ENCODE assay signal across 8 mouse cellular contexts in genomic region chr14:76121901-76122662, GRCm38 (mm10). TPM values are rescaled to one million over a fixed set of nuclear protein-coding genes. Genes with fewer than 3 reads are reported as not detected.
DNase-seq lines count a peak whose midpoint lies in the region; ATAC-seq and TF ChIP-seq lines count a peak whose summit lies in the region.

No protein-coding gene starts in this region.

- H3K4me3 ChIP-seq in intestine, postnatal 0 days (ENCODE audit: low read depth, low read length) = no peak overlapping the region
- no peak overlapping the region for H3K4me3 ChIP-seq in liver, embryonic 11.5 days (ENCODE audit: low read depth, low read length)

- H3K9ac ChIP-seq in intestine, postnatal 0 days (ENCODE audit: low read depth, low read length) = no peak overlapping the region
- H3K9ac ChIP-seq in liver, embryonic 11.5 days (ENCODE audit: low read depth, low read length) = no peak overlapping the region

- no peaks in the 10 kb centered on the region for H3K27me3 ChIP-seq in intestine, postnatal 0 days (replicated peaks; ENCODE audit: control insufficient read depth, insufficient read depth, low read length)
- H3K27me3 ChIP-seq in liver, embryonic 11.5 days (replicated peaks; ENCODE audit: control insufficient read depth, insufficient read depth, low read length) = no peaks in the 10 kb centered on the region

- H3K9me3 ChIP-seq in intestine, postnatal 0 days (ENCODE audit: control insufficient read depth) = no peaks in the 10 kb centered on the region
- H3K9me3 ChIP-seq in liver, embryonic 11.5 days (ENCODE audit: control insufficient read depth, low read length) = no peaks in the 10 kb centered on the region

- H3K36me3 ChIP-seq in intestine, postnatal 0 days (ENCODE audit: control insufficient read depth, insufficient read depth) = peaks cover 59% of the 10 kb centered on the region
- peaks cover 37% of the 10 kb centered on the region for H3K36me3 ChIP-seq in liver, embryonic 11.5 days (ENCODE audit: control insufficient read depth, insufficient read depth, low read length)

- DNase-seq in cerebellum, adult 11-12 months = no peak
- DNase-seq in Muller cell, postnatal 12 days (ENCODE audit: inconsistent ontology term) = peak; percentile 35
- peak; percentile 16 for DNase-seq in cerebellum, adult 9-11 months
- peak; percentile 33 for DNase-seq in gastrocnemius, postnatal 10 days
- no peak for DNase-seq in liver, embryonic 11.5 days (ENCODE audit: low spot score)
- DNase-seq in ovary, postnatal 14 days (ENCODE audit: low spot score) = peak; percentile 23

- H3K27ac ChIP-seq in intestine, postnatal 0 days (ENCODE audit: low read depth, low read length) = no peak overlapping the region
- no peak overlapping the region for H3K27ac ChIP-seq in liver, embryonic 11.5 days (ENCODE audit: low read depth, low read length)

- H3K4me1 ChIP-seq in intestine, postnatal 0 days (replicated peaks; ENCODE audit: control insufficient read depth, insufficient read depth, low read length) = no peaks in the 10 kb centered on the region
- H3K4me1 ChIP-seq in liver, embryonic 11.5 days (replicated peaks; ENCODE audit: control insufficient read depth, insufficient read depth, low read length) = no peaks in the 10 kb centered on the region

- WGBS in intestine, postnatal 0 days = 60% methylated on average over 6 of the region's 6 CpGs
- 63% methylated on average over 6 of the region's 6 CpGs for WGBS in liver, embryonic 11.5 days

- H3K4me2 ChIP-seq in intestine, postnatal 0 days (replicated peaks; ENCODE audit: low read depth) = no peak overlapping the region
- no peak overlapping the region for H3K4me2 ChIP-seq in liver, embryonic 11.5 days

- peak; percentile 56 for ATAC-seq in cerebellum, adult (ENCODE audit: insufficient number of reproducible peaks, low FRiP score, low TSS enrichment)
- no peak for ATAC-seq in intestine, postnatal 0 days
- 0 out of 2 replicates have a peak, but pooled peaks have one; percentile 51 for ATAC-seq in liver, embryonic 11.5 days (replicated peaks; ENCODE audit: low FRiP score)

- TF ChIP-seq CTCF in intestine, postnatal 0 days (IDR thresholded peaks at IDR 0.05; ENCODE audit: low read depth) = peak; percentile 85

RNA-seq across cellular contexts. Expression of gene Nufip1, which starts 11.4 kb away (rescaled TPM):
- total RNA-seq in gastrocnemius, postnatal 10 days (2021) = 1 to 10 TPM; 4.5 to 4.8 TPM
- 7.5 and 8.6 TPM in 2 replicates for polyA plus RNA-seq in intestine, postnatal 0 days (2015; fragmentation: Nextera tagmentation; extraction: Ambion mirVana)
- polyA plus RNA-seq in liver, embryonic 11.5 days (2014; fragmentation: Nextera tagmentation; extraction: Ambion mirVana) = 17.3 and 18.5 TPM in 2 replicates

RNA-seq across cellular contexts. Expression of gene Gpalpp1, which starts 11.5 kb away (rescaled TPM):
- total RNA-seq in gastrocnemius, postnatal 10 days (2021) = 1 to 10 TPM; 7.9 to 8.6 TPM
- polyA plus RNA-seq in intestine, postnatal 0 days (2015; fragmentation: Nextera tagmentation; extraction: Ambion mirVana) = 5.8 and 5.9 TPM in 2 replicates
- 15.7 and 16.3 TPM in 2 replicates for polyA plus RNA-seq in liver, embryonic 11.5 days (2014; fragmentation: Nextera tagmentation; extraction: Ambion mirVana)

Comparison
In these comparisons a context has a peak if more than half of its experiments do, and no peak if none do; other contexts are left out.
1. DNase-seq: peak in Muller cell, postnatal 12 days (single experiment), cerebellum, adult 9-11 months (single experiment), gastrocnemius, postnatal 10 days (single experiment) and ovary, postnatal 14 days (single experiment); none in cerebellum, adult 11-12 months (single experiment) and liver, embryonic 11.5 days (single experiment).